Mouse (Mus musculus) small intestine, adult 2 months (tissue): Measurements from ENCODE around the gene Elovl6.

ENCODE experiments used
- CTCF ChIP-seq: fragments of 200-500 bp; IDR thresholded peaks from 2 replicates; pipeline ENCODE4 v1.5.1; 2012; ENCODE audit warnings: low read depth, mild to moderate bottlenecking, control low read depth, inconsistent platforms, low read length, moderate library complexity, mixed read lengths; ENCODE audit not compliant: insufficient replicate concordance, insufficient read length; ENCODE audit errors: extremely low read depth
- POLR2A ChIP-seq: fragments of 200-500 bp; IDR thresholded peaks from 2 replicates; pipeline ENCODE4 v1.6.1; 2012; ENCODE audit warnings: low read depth, mild to moderate bottlenecking, control low read depth, inconsistent platforms, low read length, moderate library complexity

- TF ChIP-seq CTCF (no peak), POLR2A (no peak)
These were observed 73.3 kb downstream of the Elovl6 start for GRCm38 (mm10) chr3:129605487-129605886.
